Mouse (Mus musculus): ENCODE data around the gene Nebl.

DNA sequence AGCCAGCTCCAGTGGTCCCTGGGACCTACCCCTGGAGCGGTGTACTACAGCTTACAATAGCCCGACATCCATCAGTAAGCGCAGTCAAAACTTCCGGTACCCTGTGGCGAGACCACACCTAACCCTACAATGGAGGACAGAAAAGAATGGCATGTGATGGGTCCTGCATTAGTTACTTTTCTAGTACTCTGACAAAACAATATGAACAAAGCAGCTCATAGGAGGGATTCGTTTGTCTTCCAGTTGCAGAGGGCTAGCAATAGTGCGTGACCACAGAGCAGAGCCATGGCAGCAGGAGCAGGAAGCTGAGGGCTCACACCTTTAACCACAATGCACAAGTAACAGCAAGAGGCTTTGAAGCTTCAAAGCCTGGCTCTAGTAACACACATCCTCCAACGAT, 59.7 kb downstream of the Nebl start:
- TF ChIP-seq CTCF (IDR thresholded peaks at IDR 0.05; ENCODE audit: borderline replicate concordance, control insufficient read depth, extremely low read depth, insufficient read depth, low read length, poor library complexity) (no peak), POLR2A (IDR thresholded peaks at IDR 0.05; ENCODE audit: control insufficient read depth, extremely low read depth, insufficient read depth, low read length, poor library complexity) (no peak)
